Mouse (Mus musculus) testis, adult 2 months (tissue): ENCODE data around the gene Nexn.

Experiments
- CTCF ChIP-seq: fragments of 200-500 bp; IDR thresholded peaks from 2 replicates; pipeline ENCODE4 v1.5.1; 2012; ENCODE audit warnings: low read depth, mild to moderate bottlenecking, inconsistent platforms, low read length, moderate library complexity; ENCODE audit not compliant: control insufficient read depth, insufficient read depth, insufficient replicate concordance
- POLR2A ChIP-seq: fragments of 200-500 bp; IDR thresholded peaks from 2 replicates; pipeline ENCODE4 v1.6.1; 2012; ENCODE audit warnings: low read depth, mild to moderate bottlenecking, inconsistent platforms, low read length, moderate library complexity; ENCODE audit not compliant: control insufficient read depth

DNA sequence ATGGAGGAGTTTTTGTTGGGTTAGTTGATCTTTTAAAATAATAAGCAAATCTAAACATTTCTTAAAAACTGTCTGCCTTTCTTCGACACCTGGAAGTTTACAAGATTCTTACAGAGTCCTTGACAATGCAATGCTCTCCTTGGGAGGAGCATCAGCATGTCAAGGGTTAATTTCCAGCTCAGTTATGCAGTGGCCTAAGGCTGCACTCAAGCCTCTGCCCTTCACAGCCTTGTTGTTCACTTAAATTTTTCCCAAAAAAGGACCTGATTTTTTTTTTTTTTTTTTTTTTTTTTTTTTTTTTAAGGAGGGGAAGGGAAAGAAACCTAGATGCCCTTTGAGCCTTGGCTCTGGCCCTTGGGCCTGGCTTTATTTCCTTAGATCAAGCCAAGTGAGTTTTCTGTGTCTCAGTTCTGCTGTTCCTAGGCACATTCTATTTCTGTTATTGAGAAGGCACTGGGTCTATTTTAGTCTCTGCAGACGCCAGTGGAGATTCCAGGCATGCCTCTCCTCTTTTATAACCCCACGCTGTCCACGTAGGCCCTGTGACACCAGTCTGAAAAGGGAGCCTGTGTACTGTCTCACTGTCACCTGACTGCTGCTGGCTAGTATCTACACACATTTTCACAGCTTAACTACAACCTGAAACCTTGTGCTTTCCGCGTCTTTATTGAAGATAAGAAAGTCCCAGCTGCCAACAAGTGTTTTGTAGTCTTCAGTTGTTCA, 38.1 kb upstream of the Nexn start:
- TF ChIP-seq CTCF (no peak), POLR2A (no peak)
